Mouse (Mus musculus) limb, embryonic 14.5 days (tissue): ENCODE results near the gene Msh6. TPM values are rescaled to one million over a fixed set of nuclear protein-coding genes. Genes with fewer than 3 reads are reported as not detected.
"Not testable (repeated sequence)": the region's sequence is repeated elsewhere in the genome, so short reads cannot be mapped to it uniquely, and the experiment has no call there.

Experiments used
- ATAC-seq: fragments of 200-750 bp; cut with Nextera tagmentation; 2 replicates; pipeline ENCODE4 v1.8.0; 2017; ENCODE audit warnings: low read depth, moderate number of reproducible peaks, moderate TSS enrichment; ENCODE audit not compliant: low FRiP score
- DNase-seq: peaks from one replicate; pipeline ENCODE4 v3.0.0-alpha.2; 2015; ENCODE audit warnings: low spot score
- H3K27ac ChIP-seq: fragments of 300-500 bp; sonication (generic); replicated peaks from 2 replicates; pipeline ENCODE4 v1.5.1; 2014; ENCODE audit warnings: low read depth, mild to moderate bottlenecking, low read length, moderate library complexity, mixed read lengths
- H3K27me3 ChIP-seq: fragments of 300-500 bp; sonication (generic); 2 replicates; pipeline ENCODE4 v1.6.1; 2014; ENCODE audit warnings: low read length, mixed read lengths; ENCODE audit not compliant: control insufficient read depth, insufficient read depth
- H3K36me3 ChIP-seq: fragments of 300-500 bp; sonication (generic); 2 replicates; pipeline ENCODE4 v1.6.1; 2014; ENCODE audit warnings: mild to moderate bottlenecking, low read length, moderate library complexity, mixed read lengths; ENCODE audit not compliant: control insufficient read depth, insufficient read depth
- H3K4me1 ChIP-seq: fragments of 300-500 bp; sonication (generic); 2 replicates; pipeline ENCODE4 v1.6.1; 2014; ENCODE audit warnings: antibody characterized with exemption, low read length, mixed read lengths; ENCODE audit not compliant: control insufficient read depth, insufficient read depth
- H3K4me2 ChIP-seq: fragments of 300-500 bp; sonication (generic); replicated peaks from 2 replicates; pipeline ENCODE4 v1.6.1; 2014; ENCODE audit warnings: low read depth, mild to moderate bottlenecking, low read length, moderate library complexity; ENCODE audit not compliant: severe bottlenecking
- H3K4me3 ChIP-seq: fragments of 300-500 bp; sonication (generic); replicated peaks from 2 replicates; pipeline ENCODE4 v1.5.1; 2014; ENCODE audit warnings: low read length
- H3K9ac ChIP-seq: fragments of 300-500 bp; sonication (generic); 2 replicates; pipeline ENCODE4 v1.6.1; 2014; ENCODE audit warnings: mild to moderate bottlenecking, low read depth, low read length, moderate library complexity; ENCODE audit not compliant: severe bottlenecking
- H3K9me3 ChIP-seq: fragments of 300-500 bp; sonication (generic); 2 replicates; pipeline ENCODE4 v1.6.1; 2016; ENCODE audit warnings: low read length; ENCODE audit not compliant: control insufficient read depth
- POLR2A ChIP-seq: fragments of 200-500 bp; IDR thresholded peaks from 2 replicates; pipeline ENCODE4 v1.8.0; 2012; ENCODE audit warnings: inconsistent platforms, mild to moderate bottlenecking, moderate library complexity, borderline replicate concordance; ENCODE audit not compliant: insufficient read depth, insufficient read length; ENCODE audit errors: extremely low read depth
- WGBS: fragments of 180-500 bp; shearing (Covaris S2); extraction: QIAGEN DNeasy Blood & Tissue Kit; methylation state at CpG from one replicate; pipeline ENCODE4 v1.1.7; 2014; 5-methylcytosine and 5-hydroxymethylcytosine counted together
- polyA plus RNA-seq, 2 experiments: library from polyadenylated mRNA; depleted of rRNA in 1 of 2; stranded (reverse) in 1 of 2; unstranded in 1 of 2; fragments of >200 nt; fragmentation: Nextera tagmentation in 1 of 2; extraction: Ambion mirVana in 1 of 2; gene quantifications; 2 replicates each; pipeline versions ENCODE4 v1.2.1 to v1.2.3; 2012 to 2014

The Msh6 gene
- polyA plus RNA-seq, 2 experiments = 24.5 to 45.4 TPM

- WGBS = 54% methylated on average over 12 of the region's 12 CpGs
- Histone ChIP-seq H3K9ac (no peak overlapping the region), H3K27ac (no peak overlapping the region), H3K27me3 (no peaks in the 10 kb centered on the region), H3K9me3 (no peaks in the 10 kb centered on the region), H3K4me2 (no peak overlapping the region), H3K4me1 (no peaks in the 10 kb centered on the region), H3K4me3 (no peak overlapping the region), H3K36me3 (no peaks in the 10 kb centered on the region)
- no peak for TF ChIP-seq POLR2A
- ATAC-seq (no peak), DNase-seq (no peak)
Observed at GRCm38 (mm10) chr17:87957096-87957840, 17.6 kb upstream of the Msh6 start.

- Histone ChIP-seq H3K9ac (no peak overlapping the region), H3K27me3 (no peaks in the 10 kb centered on the region), H3K4me1 (no peaks in the 10 kb centered on the region), H3K36me3 (no peaks in the 10 kb centered on the region), H3K4me2 (no peak overlapping the region), H3K27ac (no peak overlapping the region), H3K9me3 (no peaks in the 10 kb centered on the region), H3K4me3 (no peak overlapping the region)
- ATAC-seq = no peak
- no peak for TF ChIP-seq POLR2A
- DNase-seq = no peak
- WGBS = 69% methylated on average over 8 of the region's 8 CpGs
Observed at GRCm38 (mm10) chr17:87958283-87958682, 16.6 kb upstream of the Msh6 start.

- H3K36me3 ChIP-seq, H3K27me3 ChIP-seq, H3K4me2 ChIP-seq, ATAC-seq, H3K4me1 ChIP-seq, H3K9ac ChIP-seq, DNase-seq, H3K27ac ChIP-seq, H3K4me3 ChIP-seq, H3K9me3 ChIP-seq: not testable (repeated sequence)
- 94% methylated on average over 11 of the region's 11 CpGs for WGBS
Observed at GRCm38 (mm10) chr17:87959406-87959805, 15.5 kb upstream of the Msh6 start.

- 87% methylated on average over 5 of the region's 5 CpGs for WGBS
- H3K4me1 ChIP-seq, DNase-seq, ATAC-seq, H3K9ac ChIP-seq, H3K9me3 ChIP-seq, H3K27me3 ChIP-seq, H3K4me2 ChIP-seq, H3K36me3 ChIP-seq, H3K27ac ChIP-seq, H3K4me3 ChIP-seq: not testable (repeated sequence)
Observed at GRCm38 (mm10) chr17:87959931-87960330, 14.9 kb upstream of the Msh6 start.

GRCm38 (mm10) chr17:87963081-87964075 is 11.5 kb upstream of the Msh6 start:
- H3K4me3 ChIP-seq = no peak overlapping the region
- TF ChIP-seq POLR2A = no peak
- no peaks in the 10 kb centered on the region for H3K4me1 ChIP-seq
- no peak overlapping the region for H3K9ac ChIP-seq
- H3K9me3 ChIP-seq = no peaks in the 10 kb centered on the region
- H3K27ac ChIP-seq = no peak overlapping the region
- no peaks in the 10 kb centered on the region for H3K36me3 ChIP-seq
- DNase-seq (no peak), ATAC-seq (no peak)
- 89% methylated on average over 13 of the region's 14 CpGs for whole genome bisulfite sequencing
- H3K4me2 ChIP-seq = no peak overlapping the region
- H3K27me3 ChIP-seq = no peaks in the 10 kb centered on the region

- H3K27ac ChIP-seq, H3K9ac ChIP-seq, H3K4me2 ChIP-seq, H3K4me3 ChIP-seq, H3K36me3 ChIP-seq, H3K27me3 ChIP-seq, H3K4me1 ChIP-seq, H3K9me3 ChIP-seq, DNase-seq: not testable (repeated sequence)
- WGBS = 38% methylated on average over 5 of the region's 8 CpGs
- 0 out of 2 replicates have a peak, but pooled peaks have one; percentile 60 for ATAC-seq
Observed at GRCm38 (mm10) chr17:87968483-87968926, 6.4 kb upstream of the Msh6 start.

GRCm38 (mm10) chr17:87971696-87972591 is 2.9 kb upstream of the Msh6 start:
- H3K9me3 ChIP-seq, H3K4me3 ChIP-seq, DNase-seq, H3K9ac ChIP-seq, H3K27me3 ChIP-seq, H3K27ac ChIP-seq, ATAC-seq, H3K36me3 ChIP-seq, H3K4me2 ChIP-seq: not testable (repeated sequence)
- peaks cover 10% of the 10 kb centered on the region; the same call in 1 of the 2 replicates for H3K4me1 ChIP-seq
- WGBS = 86% methylated on average over 15 of the region's 15 CpGs
